Comparison of ENCODE assay signal across 8 mouse cellular contexts in genomic region chr14:62761943-62762342, GRCm38 (mm10). TPM values are rescaled to one million over a fixed set of nuclear protein-coding genes. Genes with fewer than 3 reads are reported as not detected.
DNase-seq lines count a peak whose midpoint lies in the region; ATAC-seq lines count a peak whose summit lies in the region.

No protein-coding gene starts in this region.

- H3K9me3 ChIP-seq in erythroblast, embryonic 14.5 days (ENCODE audit: control insufficient read depth, low read length), result no peaks in the 10 kb centered on the region
- H3K9me3 ChIP-seq in heart, embryonic 15.5 days (replicated peaks), result no peaks in the 10 kb centered on the region
- H3K9me3 ChIP-seq in midbrain, embryonic 12.5 days, result no peaks in the 10 kb centered on the region

- H3K36me3 ChIP-seq in erythroblast, embryonic 14.5 days (ENCODE audit: control insufficient read depth), result peaks cover 26% of the 10 kb centered on the region
- peaks cover 11% of the 10 kb centered on the region; the same call in 1 of the 2 replicates for H3K36me3 ChIP-seq in heart, embryonic 15.5 days
- H3K36me3 ChIP-seq in midbrain, embryonic 12.5 days, result peaks cover 8% of the 10 kb centered on the region; the same call in 1 of the 2 replicates

- H3K9ac ChIP-seq in heart, embryonic 15.5 days, result peak overlapping the region; percentile 86
- H3K9ac ChIP-seq in midbrain, embryonic 12.5 days (replicated peaks), result peak overlapping the region; percentile 79

- intact Hi-C loops in left cerebral cortex, postnatal 4 days (cut with DNase I), result loop anchor here (5.0 to 10.0 kb wide), 2 partner anchors 70 to 173 kb away; no protein-coding TSS in a partner anchor

- WGBS in heart, embryonic 15.5 days, result 2% methylated on average over 11 of the region's 11 CpGs
- 3% methylated on average over 11 of the region's 11 CpGs for WGBS in midbrain, embryonic 12.5 days

- H3K27me3 ChIP-seq in erythroblast, embryonic 14.5 days (ENCODE audit: control insufficient read depth), result no peaks in the 10 kb centered on the region
- no peaks in the 10 kb centered on the region for H3K27me3 ChIP-seq in heart, embryonic 15.5 days
- no peaks in the 10 kb centered on the region for H3K27me3 ChIP-seq in midbrain, embryonic 12.5 days

- peaks cover 42% of the 10 kb centered on the region for H3K4me1 ChIP-seq in erythroblast, embryonic 14.5 days (ENCODE audit: control insufficient read depth)
- H3K4me1 ChIP-seq in heart, embryonic 15.5 days (replicated peaks), result peaks cover 16% of the 10 kb centered on the region; the same call in 1 of the 2 replicates
- peaks cover 15% of the 10 kb centered on the region for H3K4me1 ChIP-seq in midbrain, embryonic 12.5 days

- peak overlapping the region; percentile 100 for H3K27ac ChIP-seq in heart, embryonic 15.5 days
- peak overlapping the region; percentile 96 for H3K27ac ChIP-seq in midbrain, embryonic 12.5 days (replicated peaks)

- H3K4me2 ChIP-seq in heart, embryonic 15.5 days, result peak overlapping the region; percentile 69
- H3K4me2 ChIP-seq in midbrain, embryonic 12.5 days (replicated peaks), result peak overlapping the region; percentile 68

- ATAC-seq in erythroblast, adult 5-6 weeks (replicated peaks; ENCODE audit: low FRiP score, poor library complexity, severe bottlenecking), result no peak
- ATAC-seq in heart, embryonic 15.5 days (replicated peaks; ENCODE audit: insufficient number of reproducible peaks, insufficient read depth, low FRiP score, low read depth), result no peak
- no peak for ATAC-seq in midbrain, embryonic 12.5 days (ENCODE audit: low FRiP score, low read depth)

- DNase-seq in thymus, postnatal 14 days, result peak; percentile 44
- no peak for DNase-seq in thymus, postnatal 10 days (ENCODE audit: low spot score in 2 of 2)
- DNase-seq in left cerebral cortex, postnatal 4 days, result peak; percentile 3
- no peak for DNase-seq in yolk sac, embryonic 10.5 days (ENCODE audit: low spot score)

- peak overlapping the region; percentile 95 for H3K4me3 ChIP-seq in erythroblast, embryonic 14.5 days (replicated peaks)
- H3K4me3 ChIP-seq in heart, embryonic 15.5 days, result peak overlapping the region; percentile 97
- H3K4me3 ChIP-seq in midbrain, embryonic 12.5 days, result peak overlapping the region; percentile 89

RNA-seq across cellular contexts. Expression of gene Ints6, which starts 1.0 kb away (rescaled TPM):
- 0.96 and 0.97 TPM in 2 replicates for polyA plus RNA-seq in erythroblast, embryonic 14.5 days (2012)
- 11.5 and 22.2 TPM in 2 replicates for total RNA-seq in erythroblast, adult 5-6 weeks (2015; ENCODE audit: low replicate concordance)
- 35.7 and 45.7 TPM in 2 replicates for total RNA-seq in erythroblast, adult 5-6 weeks (2017; ENCODE audit: low replicate concordance)
- 12.6 and 12.8 TPM in 2 replicates for polyA plus RNA-seq in heart, embryonic 15.5 days (2015; fragmentation: Nextera tagmentation; extraction: Ambion mirVana)
- total RNA-seq in left cerebral cortex, postnatal 4 days (2021), result 10 to 100 TPM; 35.8 to 37.6 TPM
- polyA plus RNA-seq in midbrain, embryonic 12.5 days (2016; fragmentation: Nextera tagmentation; extraction: Ambion mirVana), result 24.2 and 24.8 TPM in 2 replicates

Comparison
In these comparisons a context has a peak if more than half of its experiments do, and no peak if none do; other contexts are left out.
1. DNase-seq: peak in thymus, postnatal 14 days (single experiment) and left cerebral cortex, postnatal 4 days (single experiment); none in thymus, postnatal 10 days (0 of 2) and yolk sac, embryonic 10.5 days (single experiment).
2. Peak in every context shown above with its lines, with median percentiles within 50 percentile points of each other: H3K4me3 ChIP-seq.